Mouse (Mus musculus) heart, adult 2 months (tissue): ENCODE measurements around the gene Mcam.

Experiments
- CTCF ChIP-seq: fragments of 200-600 bp; IDR thresholded peaks from 2 replicates; pipeline ENCODE4 v1.8.1; 2022; ENCODE audit warnings: antibody characterized with exemption, mild to moderate bottlenecking, moderate library complexity
- EP300 ChIP-seq: fragments of 200-500 bp; IDR thresholded peaks from 2 replicates; pipeline ENCODE4 v1.6.1; 2011; ENCODE audit warnings: low read depth, low read length, control low read depth; ENCODE audit not compliant: insufficient read depth

GRCm38 (mm10) chr9:44191166-44191565, 56.9 kb downstream of the Mcam start:
- TF ChIP-seq EP300, result no peak
- TF ChIP-seq CTCF, result no peak
